Mouse (Mus musculus) gastrocnemius, postnatal 14 days (tissue): ENCODE measurements at regions not wholly inside any gene's neighbourhood (a gene's known extent, or its start where the extent isn't known, plus 50 kb on each side); places are given as distances from the start of the nearest gene placed in this dataset.
"Not testable (repeated sequence)": the region's sequence is repeated elsewhere in the genome, so short reads cannot be mapped to it uniquely, and the experiment has no call there.

Source experiments
- DNase-seq: peaks from one replicate; pipeline ENCODE4 v3.0.0; 2021; ENCODE audit warnings: mixed read lengths
- intact Hi-C: fragments of 180-260 bp; cut with DNase I; formaldehyde crosslinking; loops from one replicate; pipeline ENCODE4 v1.15.1; 2025; ENCODE audit warnings: low total_unique reads

- DNase-seq = no peak
- intact Hi-C loops = no loop called here
Observed at GRCm38 (mm10) chr15:38406114-38406960, 981.0 kb downstream of the 4930447A16Rik start.

DNA sequence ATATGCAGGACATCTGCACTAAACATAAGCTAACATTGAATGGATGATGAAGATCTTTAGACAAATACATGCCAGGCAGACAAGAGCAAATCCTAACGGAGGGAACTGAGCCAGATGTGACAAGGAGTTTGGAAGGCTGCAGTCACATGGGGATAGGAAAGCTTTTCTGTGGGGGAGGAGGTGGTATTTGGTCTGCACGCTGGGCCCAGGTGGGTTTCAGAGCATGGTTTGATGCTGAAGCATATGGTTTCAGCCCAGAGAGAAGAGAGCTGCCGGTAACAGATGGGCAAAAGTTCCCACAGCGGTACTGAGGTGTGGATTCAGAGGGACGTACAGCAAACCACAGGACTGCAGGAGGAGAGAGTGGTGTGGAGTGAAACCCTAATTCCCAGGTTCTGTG is 982.1 kb downstream of the 4930447A16Rik start:
- intact Hi-C loops = no loop called here
- no peak for DNase-seq

DNA sequence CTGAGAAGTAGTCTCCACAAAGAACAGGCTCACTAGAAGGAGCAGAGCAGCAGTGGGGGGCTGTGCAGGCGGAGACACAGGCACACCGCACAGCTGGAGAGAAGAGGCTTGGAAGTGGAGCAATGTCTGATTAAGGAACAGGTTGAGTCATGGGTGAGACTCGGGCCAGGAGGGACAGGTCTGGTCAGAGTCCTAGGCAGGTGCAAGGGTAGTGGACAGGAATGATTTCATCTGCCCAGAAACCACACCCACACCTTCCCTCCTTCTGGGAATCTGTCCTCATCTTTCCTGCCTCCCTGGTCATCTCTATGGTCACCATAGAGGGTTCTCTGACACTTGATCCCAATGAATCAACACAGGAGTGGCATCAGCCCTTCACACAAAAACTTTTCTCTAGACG is 983.8 kb downstream of the 4930447A16Rik start:
- no peak for DNase-seq
- intact Hi-C loops = no loop called here

GRCm38 (mm10) chr15:38410462-38410861 is 985.1 kb downstream of the 4930447A16Rik start:
- intact Hi-C loops = no loop called here
- no peak for DNase-seq

DNA sequence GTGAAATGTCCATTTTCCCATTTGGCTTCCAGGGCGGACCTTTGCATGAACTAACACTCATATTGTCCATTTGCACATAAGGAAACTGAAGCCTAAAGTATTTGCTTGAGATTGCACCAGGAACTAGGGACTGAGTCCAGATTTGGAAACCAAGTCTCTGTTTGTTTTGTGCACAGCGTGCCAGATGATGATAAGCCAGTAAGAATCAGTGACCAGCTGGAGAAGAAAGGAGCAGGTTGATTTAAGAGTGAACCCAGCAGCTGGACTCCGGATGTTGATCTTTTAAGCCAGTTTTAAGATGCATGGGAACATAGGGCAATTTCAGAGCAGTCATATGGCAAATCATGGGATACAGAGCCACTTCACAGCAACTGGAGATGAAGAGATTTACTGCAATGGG is 987.1 kb downstream of the 4930447A16Rik start:
- intact Hi-C loops = no loop called here
- no peak for DNase-seq

DNA sequence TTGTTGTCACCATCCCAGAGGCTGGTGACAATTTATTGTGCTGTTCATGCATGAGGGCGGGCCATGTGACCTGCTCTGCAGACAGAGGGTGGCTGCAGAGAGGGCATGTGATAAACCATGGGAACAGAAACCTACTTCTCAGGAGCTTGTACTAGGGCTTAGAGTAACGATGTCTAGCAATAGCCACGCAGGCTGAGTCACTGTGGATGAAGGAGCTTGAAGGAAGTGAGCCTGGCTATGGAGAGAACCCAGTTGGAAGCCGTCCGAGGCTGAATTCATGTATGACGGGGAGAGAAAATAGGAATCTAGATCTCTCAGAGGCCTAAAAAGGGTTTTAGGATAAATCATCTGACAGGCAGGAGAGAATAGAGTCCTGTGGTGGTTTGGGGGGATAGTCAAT is 988.0 kb downstream of the 4930447A16Rik start:
- DNase-seq = no peak
- intact Hi-C loops = no loop called here

DNA sequence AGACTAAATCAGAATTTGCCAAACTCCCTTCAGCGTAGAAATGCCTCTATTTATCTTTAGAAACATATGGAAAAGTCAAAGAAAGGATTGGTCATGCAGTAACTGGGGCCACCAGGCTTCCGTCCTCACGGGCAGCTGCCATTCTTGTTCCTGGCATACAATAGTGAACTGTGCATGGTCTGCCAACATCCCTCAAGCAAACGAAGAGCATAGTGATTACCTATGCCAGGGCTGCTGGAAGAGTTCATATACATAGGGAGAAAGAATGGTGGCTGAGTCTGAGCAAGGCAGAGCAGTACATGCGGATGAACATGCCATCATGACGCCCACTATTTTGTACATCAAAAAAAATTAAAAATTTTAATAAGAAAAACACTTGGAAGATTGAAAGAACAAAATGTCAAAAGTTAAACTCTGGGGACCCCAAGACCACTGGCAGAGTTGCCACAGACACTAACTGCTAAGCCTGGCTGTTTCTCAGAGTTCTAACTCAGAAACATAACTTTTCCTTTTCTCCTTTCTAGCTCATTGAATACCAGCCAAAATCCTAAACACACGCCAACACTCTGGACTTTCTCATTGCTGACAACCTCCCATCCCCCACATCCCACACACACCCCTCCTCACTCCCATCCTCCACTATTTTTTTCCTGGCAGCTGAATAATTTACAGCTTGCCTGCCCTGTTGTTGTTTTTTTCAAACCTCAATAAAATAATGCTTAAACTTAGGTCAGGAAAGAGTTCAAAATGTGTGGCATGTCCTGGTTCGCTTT is 989.1 kb downstream of the 4930447A16Rik start:
- intact Hi-C loops = no loop called here
- DNase-seq = no peak

- no peak for DNase-seq
- intact Hi-C loops = no loop called here
Observed at GRCm38 (mm10) chr15:38415091-38415486, 989.7 kb downstream of the 4930447A16Rik start.

DNA sequence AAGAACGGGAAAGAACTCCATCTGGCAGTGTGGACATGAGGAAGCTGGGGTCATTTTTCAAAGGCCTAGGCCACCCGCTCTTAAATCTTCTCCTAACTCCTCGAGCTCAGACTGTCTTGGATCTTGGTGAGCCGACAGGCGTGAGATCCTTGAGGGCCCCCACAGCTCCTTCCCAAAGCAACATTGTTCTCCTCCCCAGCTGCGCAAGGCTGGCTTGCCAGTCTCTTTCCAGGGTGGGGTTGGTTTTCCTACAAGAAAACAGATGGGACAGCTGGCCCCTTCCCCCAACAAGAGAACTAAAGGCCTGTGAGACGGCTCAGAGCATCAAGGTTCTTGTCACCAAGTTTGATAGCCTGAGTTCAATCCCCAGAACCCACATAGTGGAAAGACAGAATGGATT is 994.3 kb downstream of the 4930447A16Rik start:
- DNase-seq = peak; percentile 56
- intact Hi-C loops = no loop called here

DNA sequence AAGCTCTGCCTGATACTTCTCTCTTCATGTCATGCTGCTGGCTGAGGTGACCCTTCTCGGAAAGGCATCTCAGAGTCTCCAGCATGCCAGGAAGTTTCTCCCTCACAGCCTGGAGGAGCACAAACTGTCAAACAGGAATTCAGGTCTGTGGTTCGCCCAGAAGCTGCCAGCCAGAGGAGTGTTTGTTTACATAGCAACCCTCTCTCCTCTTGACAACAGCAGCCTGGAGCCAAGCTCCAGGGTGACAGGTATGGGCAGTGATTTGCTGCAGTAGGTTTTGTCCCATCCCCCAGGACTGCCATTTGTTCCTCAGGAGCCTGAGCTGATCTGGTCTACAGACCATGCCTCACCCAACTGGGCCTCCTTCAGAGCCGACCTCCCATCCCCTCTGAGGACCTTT is 995.4 kb downstream of the 4930447A16Rik start:
- intact Hi-C loops = no loop called here
- DNase-seq = no peak

- DNase-seq = no peak
- intact Hi-C loops = no loop called here
Observed at GRCm38 (mm10) chr15:38422741-38423140, 997.4 kb downstream of the 4930447A16Rik start.

- DNase-seq = no peak
- intact Hi-C loops = no loop called here
Observed at GRCm38 (mm10) chr15:38425506-38425905, 1000.2 kb downstream of the 4930447A16Rik start.

DNA sequence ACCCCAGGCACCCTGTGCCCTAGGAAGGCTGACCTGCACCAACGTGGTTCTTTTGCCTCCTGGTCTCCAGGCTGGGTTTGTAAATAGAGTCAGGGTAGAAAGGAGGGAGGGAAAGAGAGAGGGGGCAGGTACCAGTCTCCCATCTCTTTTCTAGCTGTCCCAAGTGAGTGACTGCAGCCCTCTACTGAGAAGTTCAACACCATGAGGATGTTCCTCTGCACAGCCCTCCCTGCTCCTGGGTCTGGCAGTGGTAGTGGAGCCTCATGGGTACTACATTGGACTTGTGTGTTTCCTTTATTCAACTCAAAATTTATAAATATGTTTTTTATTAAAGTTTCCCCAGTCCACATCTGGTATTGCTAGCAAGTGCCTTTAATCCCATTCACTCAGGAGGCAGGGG is 1002.6 kb downstream of the 4930447A16Rik start:
- intact Hi-C loops = no loop called here
- no peak for DNase-seq

DNA sequence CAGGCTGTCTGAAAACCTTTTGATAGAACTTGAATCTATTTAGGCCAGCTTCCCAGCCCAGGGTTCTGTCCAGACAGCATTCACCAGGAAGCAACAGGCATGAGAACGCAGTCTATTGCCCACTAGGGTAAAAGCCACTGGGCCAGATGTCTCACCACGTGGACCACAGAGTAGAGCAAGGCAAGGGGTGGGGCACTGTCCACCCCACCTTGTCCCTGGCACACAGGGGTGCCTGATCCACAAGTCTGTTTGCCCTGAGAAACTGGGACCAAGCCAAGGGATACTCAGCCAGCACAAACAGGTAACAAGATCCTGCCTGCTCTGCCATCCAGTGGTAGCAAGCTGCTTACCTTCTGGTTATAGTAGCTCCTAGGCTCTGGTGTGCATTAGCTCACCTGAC is 1006.3 kb downstream of the 4930447A16Rik start:
- intact Hi-C loops = no loop called here
- peak; percentile 77 for DNase-seq

GRCm38 (mm10) chr15:38433386-38433785 is 1008.0 kb downstream of the 4930447A16Rik start:
- DNase-seq = no peak
- intact Hi-C loops = no loop called here

DNA sequence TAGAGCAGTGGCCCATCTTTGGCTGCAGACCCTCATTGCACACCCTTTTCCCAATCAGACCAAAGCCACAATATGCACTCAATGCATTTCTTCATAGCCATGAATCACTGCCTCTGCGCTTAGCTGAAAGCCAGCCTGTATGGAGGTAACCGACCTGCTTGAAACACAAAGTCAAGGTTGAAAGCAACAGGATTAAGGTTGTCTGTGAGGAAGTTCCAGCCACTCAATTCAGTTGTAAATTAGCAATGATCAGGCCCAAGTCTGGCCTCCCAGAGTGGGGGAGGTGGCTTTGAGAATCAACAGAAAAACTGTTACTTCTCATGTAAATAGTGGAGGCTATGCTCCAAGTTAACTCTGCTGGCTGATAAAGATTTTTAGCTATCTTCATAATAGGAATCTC is 1008.9 kb downstream of the 4930447A16Rik start:
- DNase-seq, intact Hi-C loops: not testable (repeated sequence)
